Mouse (Mus musculus) lung, postnatal 0 days (tissue): ENCODE results near the gene Kcmf1. TPM values are rescaled to one million over a fixed set of nuclear protein-coding genes. Genes with fewer than 3 reads are reported as not detected.

Experiments used
- ATAC-seq: fragments of 200-750 bp; cut with Nextera tagmentation; 2 replicates; pipeline ENCODE4 v1.8.0; 2017; ENCODE audit warnings: moderate library complexity
- DNase-seq: peaks from one replicate; pipeline ENCODE4 v3.0.0-alpha.2; 2016; ENCODE audit warnings: low spot score
- H3K27ac ChIP-seq: fragments of 300-500 bp; sonication (generic); 2 replicates; pipeline ENCODE4 v1.5.1; 2014; ENCODE audit warnings: antibody characterized with exemption, mild to moderate bottlenecking, low read length, mixed read lengths
- H3K27me3 ChIP-seq: fragments of 300-500 bp; sonication (generic); replicated peaks from 2 replicates; pipeline ENCODE4 v1.6.1; 2014; ENCODE audit warnings: low read length, mixed read lengths; ENCODE audit not compliant: insufficient read depth
- H3K36me3 ChIP-seq: fragments of 300-500 bp; sonication (generic); 2 replicates; pipeline ENCODE4 v1.6.1; 2014; ENCODE audit warnings: low read length, mixed read lengths; ENCODE audit not compliant: insufficient read depth
- H3K4me1 ChIP-seq: fragments of 300-500 bp; sonication (generic); 2 replicates; pipeline ENCODE4 v1.6.1; 2014; ENCODE audit warnings: antibody characterized with exemption, low read depth, low read length, mixed read lengths; ENCODE audit not compliant: insufficient read depth
- H3K4me2 ChIP-seq: fragments of 300-500 bp; sonication (generic); replicated peaks from 2 replicates; pipeline ENCODE4 v1.6.1; 2014; ENCODE audit warnings: low read depth, mild to moderate bottlenecking, low read length, moderate library complexity, mixed read lengths
- H3K4me3 ChIP-seq: fragments of 300-500 bp; sonication (generic); 2 replicates; pipeline ENCODE4 v1.5.1; 2014; ENCODE audit warnings: low read depth, low read length
- H3K9ac ChIP-seq: fragments of 300-500 bp; sonication (generic); replicated peaks from 2 replicates; pipeline ENCODE4 v1.6.1; 2014; ENCODE audit warnings: low read depth, mild to moderate bottlenecking
- H3K9me3 ChIP-seq: fragments of 300-500 bp; sonication (generic); 2 replicates; pipeline ENCODE4 v1.6.1; 2016; ENCODE audit warnings: low read length, mixed read lengths
- CTCF ChIP-seq: IDR thresholded peaks from 2 replicates; pipeline ENCODE4 v1.5.1; 2016; ENCODE audit warnings: antibody characterized with exemption, mild to moderate bottlenecking
- EP300 ChIP-seq: IDR thresholded peaks from 2 replicates; pipeline ENCODE4 v1.6.1; 2016; ENCODE audit warnings: antibody characterized with exemption, mild to moderate bottlenecking, control low read depth
- WGBS: fragments of 180-500 bp; shearing (Covaris S2); extraction: QIAGEN DNeasy Blood & Tissue Kit; methylation state at CpG from one replicate; pipeline ENCODE4 v1.1.7; 2014; 5-methylcytosine and 5-hydroxymethylcytosine counted together
- polyA plus RNA-seq: library from polyadenylated mRNA; unstranded; fragments of >200 nt; fragmentation: Nextera tagmentation; extraction: Ambion mirVana; gene quantifications from 2 replicates; pipeline ENCODE4 v1.2.1, GENCODE M21; 2015

Kcmf1 gene
- polyA plus RNA-seq, 1 experiment from 2014 or later, result 43.0 TPM

DNA sequence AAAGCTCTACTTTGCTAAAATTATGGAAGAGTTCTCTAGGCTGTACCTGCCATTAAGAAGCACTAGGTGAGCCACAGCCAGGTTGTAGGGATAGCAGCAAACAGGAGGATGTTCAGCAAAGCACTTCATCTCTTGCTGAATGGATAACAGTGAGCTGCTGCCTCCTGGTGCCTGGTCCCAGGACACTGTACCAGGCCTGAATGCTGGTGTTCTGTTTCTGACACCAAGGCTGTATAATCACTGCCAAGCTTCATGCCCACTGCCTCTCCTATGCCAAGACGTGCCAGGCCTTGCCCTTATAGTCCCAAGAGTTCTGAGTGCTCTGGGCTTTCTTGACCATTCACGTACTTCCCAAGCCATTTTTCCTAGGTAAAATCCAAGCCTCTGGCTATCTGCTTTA, 8.5 kb downstream of the Kcmf1 start:
- H3K27ac ChIP-seq, result no peak overlapping the region
- no peaks in the 10 kb centered on the region for H3K36me3 ChIP-seq
- H3K4me3 ChIP-seq, result no peak overlapping the region
- H3K4me2 ChIP-seq, result no peak overlapping the region
- H3K9ac ChIP-seq, result no peak overlapping the region
- peaks cover 14% of the 10 kb centered on the region; the same call in 1 of the 2 replicates for H3K4me1 ChIP-seq
- DNase-seq (no peak), ATAC-seq (no peak)
- no peaks in the 10 kb centered on the region for H3K9me3 ChIP-seq
- TF ChIP-seq EP300, result no peak
- TF ChIP-seq CTCF, result peak; percentile 31; the same call in 1 of the 2 replicates
- 89% methylated on average over 2 of the region's 2 CpGs for WGBS
- H3K27me3 ChIP-seq, result no peaks in the 10 kb centered on the region

DNA sequence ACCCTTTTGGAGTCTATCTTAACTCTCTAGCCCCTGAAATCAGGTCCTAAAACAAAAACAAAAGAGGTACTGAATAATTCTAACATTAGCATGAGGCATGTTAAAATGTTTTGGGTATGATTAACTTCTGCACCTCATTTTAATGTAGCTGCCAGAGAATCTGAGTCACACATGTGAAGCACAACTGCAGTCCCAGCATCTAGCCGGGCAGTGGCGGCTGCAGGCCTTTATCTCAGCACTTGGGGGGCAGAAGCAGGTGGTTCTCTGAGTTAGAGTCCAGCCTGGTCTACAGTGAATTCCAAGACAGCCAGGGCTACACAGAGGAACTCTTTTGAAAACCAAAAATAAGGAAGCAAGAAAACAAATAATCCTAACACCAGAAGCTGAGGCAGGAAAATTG, 11.1 kb downstream of the Kcmf1 start:
- H3K27ac ChIP-seq, result no peak overlapping the region
- no peak overlapping the region for H3K9ac ChIP-seq
- no peak for TF ChIP-seq EP300
- TF ChIP-seq CTCF, result no peak
- H3K4me1 ChIP-seq, result peaks cover 11% of the 10 kb centered on the region; the same call in 1 of the 2 replicates
- H3K4me3 ChIP-seq, result no peak overlapping the region
- ATAC-seq, result no peak
- WGBS, result 62% methylated on average over 2 of the region's 2 CpGs
- H3K9me3 ChIP-seq, result no peaks in the 10 kb centered on the region
- H3K27me3 ChIP-seq, result no peaks in the 10 kb centered on the region
- H3K4me2 ChIP-seq, result no peak overlapping the region
- H3K36me3 ChIP-seq, result no peaks in the 10 kb centered on the region
- no peak for DNase-seq

DNA sequence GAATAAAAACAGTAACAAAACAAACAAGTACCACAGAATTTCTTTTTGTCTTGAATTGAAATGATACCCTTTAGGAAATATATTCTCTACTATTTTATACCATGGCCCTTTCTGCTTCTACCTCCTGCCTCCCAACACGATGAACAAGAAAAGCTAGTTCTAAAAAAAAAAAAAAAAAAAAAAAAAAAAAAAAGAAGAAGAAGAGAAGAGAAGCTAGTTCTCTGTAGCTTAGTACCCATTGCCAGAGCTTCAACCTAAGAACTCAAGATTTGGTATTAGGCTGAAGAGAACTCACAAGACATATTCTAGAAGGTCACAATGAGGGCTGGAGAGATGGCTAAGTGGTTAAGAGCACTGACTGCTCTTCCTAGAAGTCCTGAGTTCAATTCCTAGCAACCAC, 14.5 kb downstream of the Kcmf1 start:
- no peaks in the 10 kb centered on the region for H3K27me3 ChIP-seq
- H3K36me3 ChIP-seq, result no peaks in the 10 kb centered on the region
- no peak overlapping the region for H3K4me2 ChIP-seq
- no peak for DNase-seq
- 62% methylated on average over 1 of the region's 1 CpGs for WGBS
- peaks cover 18% of the 10 kb centered on the region; the same call in 1 of the 2 replicates for H3K4me1 ChIP-seq
- H3K4me3 ChIP-seq, result no peak overlapping the region
- no peaks in the 10 kb centered on the region for H3K9me3 ChIP-seq
- TF ChIP-seq EP300, result no peak
- no peak for TF ChIP-seq CTCF
- H3K9ac ChIP-seq, result no peak overlapping the region
- H3K27ac ChIP-seq, result no peak overlapping the region
- ATAC-seq, result no peak

DNA sequence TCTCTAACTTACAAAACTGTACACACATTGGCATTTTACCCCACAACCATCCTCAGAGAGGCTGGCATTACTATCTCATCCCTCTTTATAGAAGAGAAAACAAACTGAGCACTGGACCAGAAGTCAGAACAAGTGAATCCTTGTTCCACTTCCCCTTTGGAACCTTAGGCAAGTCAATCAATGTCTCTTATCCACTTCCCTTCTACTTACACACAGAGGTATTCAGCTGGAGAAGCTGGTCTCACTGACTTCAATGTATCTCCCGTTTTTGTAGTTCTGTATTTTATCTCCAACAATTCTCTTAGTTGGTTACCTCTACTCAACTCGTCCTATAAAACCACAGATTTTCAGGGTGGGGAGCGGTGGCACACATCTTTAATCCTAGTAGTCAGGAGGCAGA, 15.0 kb downstream of the Kcmf1 start:
- H3K9ac ChIP-seq, result no peak overlapping the region
- ATAC-seq (no peak), DNase-seq (no peak)
- H3K27ac ChIP-seq, result no peak overlapping the region
- H3K4me2 ChIP-seq, result no peak overlapping the region
- WGBS, result 78% methylated on average over 3 of the region's 3 CpGs
- TF ChIP-seq EP300 (no peak), CTCF (no peak)
- peaks cover 16% of the 10 kb centered on the region; the same call in 1 of the 2 replicates for H3K4me1 ChIP-seq
- H3K4me3 ChIP-seq, result no peak overlapping the region
- no peaks in the 10 kb centered on the region for H3K36me3 ChIP-seq
- H3K27me3 ChIP-seq, result no peaks in the 10 kb centered on the region
- no peaks in the 10 kb centered on the region for H3K9me3 ChIP-seq

DNA sequence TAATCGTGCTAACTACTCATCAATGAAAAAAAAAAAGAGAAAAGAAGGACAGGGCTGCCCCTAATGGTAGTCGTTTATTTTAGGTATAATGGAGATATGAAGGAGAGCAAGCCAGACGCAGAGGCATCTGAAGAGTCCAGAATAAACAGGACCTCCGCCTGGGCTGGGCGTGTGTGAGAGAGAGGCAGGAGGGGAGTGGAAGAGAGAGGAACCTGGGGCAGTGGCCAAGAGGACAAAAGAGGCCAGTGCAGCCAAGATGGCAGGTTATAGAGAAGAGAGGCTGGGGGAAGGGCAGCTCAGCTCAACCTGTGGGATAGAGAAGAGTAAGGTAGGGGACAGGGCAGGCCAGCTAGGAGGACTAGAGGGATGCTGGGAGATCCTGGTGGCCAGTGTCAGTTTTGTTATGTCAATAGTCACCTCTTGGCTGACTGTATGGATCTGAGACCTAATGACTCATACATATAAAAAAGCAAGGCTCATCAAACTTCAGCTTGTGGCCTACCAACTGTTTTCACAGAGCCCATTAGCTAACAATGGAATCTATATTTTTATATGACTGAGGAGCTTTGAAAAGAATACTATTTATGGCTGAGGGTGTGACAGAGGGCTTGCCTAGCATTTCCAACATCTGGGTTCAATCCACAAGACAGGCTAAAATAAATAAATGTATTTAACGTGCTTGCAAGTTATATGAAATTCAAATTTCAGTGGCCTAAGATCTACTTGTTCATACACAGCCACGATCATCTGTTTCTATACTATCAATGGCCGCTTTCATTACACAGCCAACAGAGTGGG, 16.9 kb downstream of the Kcmf1 start:
- H3K9ac ChIP-seq, result no peak overlapping the region
- H3K4me2 ChIP-seq, result no peak overlapping the region
- no peaks in the 10 kb centered on the region for H3K27me3 ChIP-seq
- no peaks in the 10 kb centered on the region for H3K36me3 ChIP-seq
- ATAC-seq (peak; percentile 34), DNase-seq (no peak)
- H3K4me3 ChIP-seq, result no peak overlapping the region
- no peak overlapping the region; the same call in 1 of the 2 replicates for H3K27ac ChIP-seq
- no peaks in the 10 kb centered on the region for H3K9me3 ChIP-seq
- H3K4me1 ChIP-seq, result peaks cover 15% of the 10 kb centered on the region; the same call in 1 of the 2 replicates
- peak; percentile 15; the same call in 1 of the 2 replicates for TF ChIP-seq CTCF
- TF ChIP-seq EP300, result no peak
- 52% methylated on average over 8 of the region's 8 CpGs for WGBS

DNA sequence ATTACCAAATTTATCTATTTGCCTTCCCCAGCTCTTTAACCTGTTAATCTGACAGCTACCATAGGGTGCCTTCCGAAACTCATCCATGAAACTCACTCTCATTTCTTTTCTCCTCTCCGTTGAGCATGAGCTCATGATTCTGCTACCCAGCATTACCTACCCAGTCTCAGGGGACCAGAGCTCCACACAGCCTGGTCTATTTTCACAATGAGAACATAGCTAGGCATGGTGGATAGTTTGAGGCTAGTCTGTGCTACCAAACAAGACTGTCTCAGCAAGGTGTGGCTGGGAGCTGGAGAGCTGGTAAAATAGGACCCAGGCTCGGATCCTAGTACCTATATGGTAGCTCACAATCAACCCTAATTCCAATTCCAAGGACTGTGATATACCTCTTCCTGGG, 17.6 kb downstream of the Kcmf1 start:
- TF ChIP-seq CTCF (no peak), EP300 (no peak)
- H3K36me3 ChIP-seq, result no peaks in the 10 kb centered on the region
- no peak overlapping the region for H3K27ac ChIP-seq
- H3K4me2 ChIP-seq, result no peak overlapping the region
- 93% methylated on average over 3 of the region's 3 CpGs for WGBS
- H3K27me3 ChIP-seq, result no peaks in the 10 kb centered on the region
- peaks cover 15% of the 10 kb centered on the region; the same call in 1 of the 2 replicates for H3K4me1 ChIP-seq
- H3K9ac ChIP-seq, result no peak overlapping the region
- DNase-seq, result no peak
- no peak overlapping the region for H3K4me3 ChIP-seq
- H3K9me3 ChIP-seq, result no peaks in the 10 kb centered on the region
- ATAC-seq, result no peak
